Mouse (Mus musculus): ENCODE results near the gene Ehd2.

The Ehd2 gene

DNA sequence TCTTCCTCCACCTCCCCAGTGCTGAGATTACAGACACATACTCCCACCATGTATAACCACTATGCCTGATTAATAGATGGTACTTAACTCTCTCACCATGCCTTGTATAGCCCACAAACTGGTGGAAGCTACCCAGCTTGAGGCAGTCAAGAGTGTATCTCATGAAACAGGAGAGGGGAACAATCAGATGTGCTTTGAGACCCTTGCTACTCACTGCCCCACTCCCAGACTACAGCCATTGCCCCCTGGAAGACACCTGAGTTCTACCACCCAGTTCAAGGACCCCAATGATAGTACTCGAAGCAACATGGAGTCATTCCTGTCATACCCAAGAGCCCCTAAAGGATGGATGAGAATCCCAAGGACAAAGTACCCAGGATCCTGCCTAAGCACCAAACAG lies 60.8 kb downstream of the Ehd2 start:
- no peak for DNase-seq (ENCODE audit: low spot score)

- DNase-seq (ENCODE audit: low spot score), result no peak
These were observed 61.5 kb downstream of the Ehd2 start for GRCm38 (mm10) chr7:15905861-15906260.

DNA sequence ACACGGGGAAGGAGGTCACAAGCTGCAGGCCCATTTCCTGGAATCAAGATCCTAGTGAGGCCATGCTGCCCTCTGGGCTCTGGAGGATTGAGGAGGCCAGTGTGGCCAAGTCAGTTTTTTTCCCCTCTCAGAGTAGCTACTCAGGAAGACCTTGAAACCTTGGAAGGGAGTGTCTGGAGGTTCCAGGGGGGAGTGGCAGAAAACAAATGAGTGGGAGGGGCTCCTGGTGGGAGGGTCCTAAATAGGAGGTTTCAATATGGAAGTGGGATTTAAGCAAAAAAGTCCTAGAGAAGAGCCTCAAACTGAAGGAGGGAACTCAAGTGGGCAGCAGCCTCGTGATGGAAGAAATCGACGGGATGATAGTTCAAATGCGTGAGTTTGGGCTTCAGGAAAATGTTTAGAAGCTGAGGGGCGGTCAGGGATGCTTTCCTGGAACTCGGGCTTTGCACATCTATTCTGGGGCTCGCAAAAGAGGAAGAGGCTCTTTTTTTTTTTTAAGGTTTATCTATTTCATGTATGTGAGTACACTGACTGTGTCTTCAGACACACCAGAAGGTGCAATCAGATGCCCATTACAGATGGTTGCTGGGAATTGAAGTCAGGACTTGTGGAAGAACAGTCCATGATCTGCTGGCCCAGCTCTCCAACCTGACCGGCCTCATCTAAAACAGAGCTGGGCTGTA lies 65.9 kb downstream of the Ehd2 start:
- no peak for DNase-seq (ENCODE audit: low spot score)
